Mouse (Mus musculus): Measurements from ENCODE around the gene Sbf1. TPM values are rescaled to one million over a fixed set of nuclear protein-coding genes. Genes with fewer than 3 reads are reported as not detected.

Sbf1 gene
- total and polyA plus RNA-seq, 3 experiments = 22.6 to 79.1 (median 69.3) TPM

DNA sequence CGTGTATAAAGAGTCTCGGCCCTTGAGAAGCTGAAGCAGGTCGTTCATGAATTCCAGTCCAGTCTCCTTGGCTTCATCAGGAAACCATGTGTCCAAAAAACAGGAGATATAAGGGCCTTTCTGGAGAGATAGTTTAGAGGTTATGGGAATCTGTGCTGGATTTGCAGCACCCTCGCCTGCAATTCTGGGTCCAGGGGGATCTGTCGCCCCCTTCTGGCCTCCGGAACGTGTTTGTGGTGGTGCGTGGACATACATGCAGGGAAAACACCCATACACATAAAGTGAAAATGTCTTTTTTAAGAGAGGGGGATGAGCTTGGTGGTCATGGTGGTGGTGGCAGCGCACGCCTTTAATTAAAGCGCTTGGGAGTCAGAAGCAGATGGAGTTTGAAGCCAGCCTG lies 1.0 kb upstream of the Sbf1 start:
- no peaks in the 10 kb centered on the region for H3K9me3 ChIP-seq (replicated peaks; ENCODE audit: low read length)
- peaks cover 15 to 41% of the 10 kb centered on the region in 2 experiments for H3K4me1 ChIP-seq (ENCODE audit: control insufficient read depth in 1 of 2, insufficient read depth in 2 of 2)
- DNase-seq (ENCODE audit: extremely low read depth) = peak; percentile 31
- TF ChIP-seq MEF2A (IDR thresholded peaks at IDR 0.05; ENCODE audit: borderline replicate concordance, low read depth, low read length) = no peak
- no peak for TF ChIP-seq EP300 (IDR thresholded peaks at IDR 0.05; ENCODE audit: low read length)
- TF ChIP-seq RAD21 (IDR thresholded peaks at IDR 0.05; ENCODE audit: low read depth, low read length) = peak; percentile 29
- peak; percentile 32 for TF ChIP-seq SMC3 (IDR thresholded peaks at IDR 0.05; ENCODE audit: low read depth, low read length)
- peak; percentile 12 to 59; a peak in 2 of 4 replicates for TF ChIP-seq CTCF (conservative IDR thresholded peaks at IDR 0.05 in 1 of 2, IDR thresholded peaks at IDR 0.05 in 1 of 2; ENCODE audit: low read depth in 2 of 2, low read length in 2 of 2)
- dilution Hi-C loops (cut with MboI; ENCODE audit: extremely low pct_ligation_motif_present, extremely low pct_unique_long_range_greater_than_20kb, low sequenced_read_pairs) = no loop called here
- H3K4me2 ChIP-seq (ENCODE audit: insufficient read depth, low read depth, poor library complexity, severe bottlenecking) = peak overlapping the region; percentile 66; the same call in 1 of the 2 replicates
- in situ Hi-C loops (cut with MboI; ENCODE audit: low pct_ligation_motif_present, low pct_unique_long_range_greater_than_20kb, low sequenced_read_pairs) = no loop called here
- H3K27me3 ChIP-seq (replicated peaks) = no peaks in the 10 kb centered on the region
- no peak overlapping the region for H3K9ac ChIP-seq (ENCODE audit: insufficient read depth, low read depth)
- H3K36me3 ChIP-seq (replicated peaks in 1 of 2; ENCODE audit: control insufficient read depth in 1 of 2, insufficient read depth in 1 of 2, low read length in 1 of 2) = peaks cover 0 to 13% of the 10 kb centered on the region in 2 experiments
- H3K27ac ChIP-seq (ENCODE audit: insufficient read depth, low read depth) = no peak overlapping the region
- no peak overlapping the region for H3K4me3 ChIP-seq (replicated peaks in 1 of 3; ENCODE audit: low read depth in 2 of 3, low read length in 2 of 3, poor library complexity in 1 of 3)
- H3K79me2 ChIP-seq (replicated peaks; ENCODE audit: control insufficient read depth, extremely low read depth, insufficient read depth, poor library complexity, severe bottlenecking) = peaks cover 8% of the 10 kb centered on the region

DNA sequence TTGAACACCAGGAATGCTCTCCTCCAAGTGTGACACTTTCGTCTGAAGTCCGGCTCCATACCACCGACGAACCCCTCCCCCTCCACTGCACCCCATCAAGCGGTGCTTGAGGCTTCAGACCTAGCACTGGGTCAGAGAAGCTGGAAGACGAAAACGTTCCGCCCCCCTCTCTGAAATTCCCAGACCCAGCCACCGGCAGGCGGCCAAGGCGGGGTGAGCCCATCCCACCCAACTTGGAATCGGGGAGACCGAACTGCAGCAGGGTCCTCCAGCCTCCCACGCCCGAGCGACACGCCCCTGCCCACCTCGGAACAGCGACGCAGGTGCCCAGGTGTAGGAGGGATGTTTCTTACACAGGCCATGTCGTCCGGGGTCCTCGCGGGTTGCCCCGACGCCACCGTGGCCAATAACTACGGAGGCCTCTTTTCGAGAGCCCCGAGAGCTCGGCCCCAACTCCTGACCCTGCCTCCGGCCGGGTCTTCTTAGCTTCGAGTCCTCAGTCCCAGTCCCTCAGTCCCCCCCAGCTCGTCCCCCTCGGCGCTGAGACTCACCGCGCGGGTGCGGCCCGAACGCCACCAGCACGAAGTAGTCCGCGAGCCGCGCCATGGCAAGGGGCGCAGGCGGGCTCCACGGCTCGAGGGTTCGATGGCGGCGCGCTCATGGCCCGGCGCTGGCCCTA lies 461 bp downstream of the Sbf1 start:
- DNase-seq (ENCODE audit: extremely low read depth) = no peak
- in situ Hi-C loops (cut with MboI; ENCODE audit: low pct_ligation_motif_present, low pct_unique_long_range_greater_than_20kb, low sequenced_read_pairs) = no loop called here
- peak overlapping the region; percentile 82 to 94 (median 93) for H3K4me3 ChIP-seq (replicated peaks in 1 of 3; ENCODE audit: low read depth in 2 of 3, low read length in 2 of 3, poor library complexity in 1 of 3)
- H3K4me1 ChIP-seq (ENCODE audit: control insufficient read depth in 1 of 2, insufficient read depth in 2 of 2) = peaks cover 24 to 56% of the 10 kb centered on the region in 2 experiments
- TF ChIP-seq MXI1 (IDR thresholded peaks at IDR 0.05; ENCODE audit: low read depth, low read length) (0 out of 2 replicates have a peak, but pooled peaks have one; percentile 71), MYC (IDR thresholded peaks at IDR 0.05; ENCODE audit: low read depth, low read length) (no peak), ETS1 (conservative IDR thresholded peaks at IDR 0.05; ENCODE audit: low read depth, low read length) (no peak), POLR2A (IDR thresholded peaks at IDR 0.05; ENCODE audit: low read depth, low read length) (no peak), UBTF (IDR thresholded peaks at IDR 0.05; ENCODE audit: low read depth, low read length) (0 out of 2 replicates have a peak, but pooled peaks have one; percentile 1)
- peaks cover 11% of the 10 kb centered on the region for H3K79me2 ChIP-seq (replicated peaks; ENCODE audit: control insufficient read depth, extremely low read depth, insufficient read depth, poor library complexity, severe bottlenecking)
- no peaks in the 10 kb centered on the region for H3K27me3 ChIP-seq (replicated peaks)
- H3K4me2 ChIP-seq (ENCODE audit: insufficient read depth, low read depth, poor library complexity, severe bottlenecking) = peak overlapping the region; percentile 48; the same call in 1 of the 2 replicates
- dilution Hi-C loops (cut with MboI; ENCODE audit: extremely low pct_ligation_motif_present, extremely low pct_unique_long_range_greater_than_20kb, low sequenced_read_pairs) = no loop called here
- H3K27ac ChIP-seq (ENCODE audit: insufficient read depth, low read depth) = no peak overlapping the region
- H3K9ac ChIP-seq (ENCODE audit: insufficient read depth, low read depth) = peak overlapping the region; percentile 79
- no peaks in the 10 kb centered on the region for H3K9me3 ChIP-seq (replicated peaks; ENCODE audit: low read length)
- peaks cover 0 to 13% of the 10 kb centered on the region in 2 experiments for H3K36me3 ChIP-seq (replicated peaks in 1 of 2; ENCODE audit: control insufficient read depth in 1 of 2, insufficient read depth in 1 of 2, low read length in 1 of 2)

DNA sequence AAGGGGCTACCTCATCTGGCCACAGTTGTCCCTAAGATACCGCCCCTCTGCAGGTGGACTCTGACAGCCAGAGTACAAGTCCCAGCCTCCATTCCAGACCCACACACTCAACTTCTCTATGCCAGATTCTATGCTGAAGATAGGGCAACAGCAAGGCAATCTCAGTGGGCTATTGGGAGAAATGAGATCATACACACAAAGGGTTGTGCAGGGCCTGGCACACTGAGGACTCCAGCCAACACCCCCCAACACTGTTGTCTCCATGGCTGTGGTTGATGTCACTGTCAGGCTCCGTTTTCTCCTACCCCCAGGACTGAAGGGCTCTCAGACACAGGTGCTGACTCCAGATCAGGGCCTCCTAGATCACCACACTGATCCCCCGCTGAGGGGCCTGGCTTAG lies 1.0 kb downstream of the Sbf1 start:
- no peak for DNase-seq (ENCODE audit: extremely low read depth)
- H3K36me3 ChIP-seq (replicated peaks in 1 of 2; ENCODE audit: control insufficient read depth in 1 of 2, insufficient read depth in 1 of 2, low read length in 1 of 2) = peaks cover 0 to 13% of the 10 kb centered on the region in 2 experiments
- H3K4me1 ChIP-seq (ENCODE audit: control insufficient read depth in 1 of 2, insufficient read depth in 2 of 2) = peaks cover 29 to 62% of the 10 kb centered on the region in 2 experiments
- no peak for TF ChIP-seq GABPA (IDR thresholded peaks at IDR 0.05; ENCODE audit: insufficient replicate concordance, low read depth, low read length)
- TF ChIP-seq ZKSCAN1 (IDR thresholded peaks at IDR 0.05; ENCODE audit: borderline replicate concordance, low read depth, low read length) = no peak
- no peak for TF ChIP-seq TCF12 (IDR thresholded peaks at IDR 0.05; ENCODE audit: low read depth, low read length)
- TF ChIP-seq KAT2A (IDR thresholded peaks at IDR 0.05; ENCODE audit: insufficient replicate concordance, low read length) = no peak
- no peak for TF ChIP-seq HCFC1 (IDR thresholded peaks at IDR 0.05; ENCODE audit: low read depth, low read length)
- TF ChIP-seq E2F4 (IDR thresholded peaks at IDR 0.05; ENCODE audit: insufficient replicate concordance, low read depth, low read length) = no peak
- no peak for TF ChIP-seq USF1 (IDR thresholded peaks at IDR 0.05; ENCODE audit: low read depth, low read length)
- no peak for TF ChIP-seq NELFE (IDR thresholded peaks at IDR 0.05; ENCODE audit: low read depth, low read length)
- no peak for TF ChIP-seq MEF2A (IDR thresholded peaks at IDR 0.05; ENCODE audit: borderline replicate concordance, low read depth, low read length)
- TF ChIP-seq POLR2A (IDR thresholded peaks at IDR 0.05; ENCODE audit: low read depth, low read length) = no peak
- no peak for TF ChIP-seq ELF1 (IDR thresholded peaks at IDR 0.05; ENCODE audit: low read depth, low read length)
- TF ChIP-seq RAD21 (IDR thresholded peaks at IDR 0.05; ENCODE audit: low read depth, low read length) = no peak
- TF ChIP-seq SMC3 (IDR thresholded peaks at IDR 0.05; ENCODE audit: low read depth, low read length) = no peak
- no peak for TF ChIP-seq TBP (conservative IDR thresholded peaks at IDR 0.05; ENCODE audit: low read depth, low read length)
- TF ChIP-seq MAX (IDR thresholded peaks at IDR 0.05; ENCODE audit: low read length) = no peak
- H3K9me3 ChIP-seq (replicated peaks; ENCODE audit: low read length) = no peaks in the 10 kb centered on the region
- H3K4me3 ChIP-seq (replicated peaks in 1 of 3; ENCODE audit: low read depth in 2 of 3, low read length in 2 of 3, poor library complexity in 1 of 3) = peak overlapping the region; percentile 82 to 94 (median 93)
- H3K9ac ChIP-seq (ENCODE audit: insufficient read depth, low read depth) = peak overlapping the region; percentile 79
- no peak overlapping the region for H3K27ac ChIP-seq (ENCODE audit: insufficient read depth, low read depth)
- in situ Hi-C loops (cut with MboI; ENCODE audit: low pct_ligation_motif_present, low pct_unique_long_range_greater_than_20kb, low sequenced_read_pairs) (no loop called here), dilution Hi-C loops (cut with MboI; ENCODE audit: extremely low pct_ligation_motif_present, extremely low pct_unique_long_range_greater_than_20kb, low sequenced_read_pairs) (no loop called here)
- H3K79me2 ChIP-seq (replicated peaks; ENCODE audit: control insufficient read depth, extremely low read depth, insufficient read depth, poor library complexity, severe bottlenecking) = peaks cover 11% of the 10 kb centered on the region
- H3K4me2 ChIP-seq (ENCODE audit: insufficient read depth, low read depth, poor library complexity, severe bottlenecking) = peak overlapping the region; percentile 48; the same call in 1 of the 2 replicates
- no peaks in the 10 kb centered on the region for H3K27me3 ChIP-seq (replicated peaks)

All from CH12.LX (cell line).